Mouse (Mus musculus) v-Abl transformed pro-B cells (cell line): ENCODE measurements around the gene Foxo6.

ENCODE experiments used
- in situ Hi-C, 2 experiments: fragments of 400-800 bp; cut with MboI; formaldehyde crosslinking; loops; one replicate each; pipeline ENCODE4 v1.15.1; 2025; ENCODE audit not compliant: unreplicated experiment in 2 of 2

The Foxo6 gene

GRCm38 (mm10) chr4:120218878-120219277, 68.3 kb downstream of the Foxo6 start:
- in situ Hi-C loops: no loop called here
